Mouse (Mus musculus) layer of hippocampus, adult 2 months (tissue): ENCODE measurements at regions not wholly inside any gene's neighbourhood (a gene's known extent, or its start where the extent isn't known, plus 50 kb on each side); places are given as distances from the start of the nearest gene placed in this dataset.

Experiments
- DNase-seq, 2 experiments: peaks; one replicate each; pipeline ENCODE4 v3.0.0; 2022; ENCODE audit warnings: low spot score in 2 of 2
- H3K27ac ChIP-seq: fragments of 200-600 bp; 2 replicates; pipeline ENCODE4 v1.8.1; 2022
- H3K4me3 ChIP-seq: fragments of 200-600 bp; 2 replicates; pipeline ENCODE4 v1.8.1; 2022; ENCODE audit warnings: mild to moderate bottlenecking
- CTCF ChIP-seq: fragments of 200-600 bp; conservative IDR thresholded peaks from 2 replicates; pipeline ENCODE4 v1.8.1; 2022; ENCODE audit warnings: antibody characterized with exemption, mild to moderate bottlenecking, moderate library complexity

DNA sequence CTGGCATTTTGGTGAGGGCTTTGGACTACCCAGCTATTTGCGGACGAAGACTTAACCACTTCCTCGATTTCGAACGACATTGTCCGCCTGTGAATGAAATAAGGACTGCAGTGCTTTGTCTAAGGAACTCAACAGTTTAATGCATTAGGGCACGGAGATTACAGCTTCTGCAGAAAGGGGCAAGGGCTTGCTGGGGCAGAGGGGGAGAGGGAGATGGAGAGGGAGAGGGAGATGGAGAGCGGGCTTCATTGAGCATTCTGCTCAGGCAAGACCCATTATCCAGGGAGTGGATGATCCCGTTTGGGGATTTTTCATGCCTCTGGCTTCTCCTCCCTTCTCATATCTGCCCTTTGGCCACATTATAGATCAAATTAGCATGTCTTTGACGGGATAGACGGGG, 117.8 kb downstream of the Rpl14 start:
- no peak for DNase-seq
- H3K4me3 ChIP-seq: no peak overlapping the region
- TF ChIP-seq CTCF: no peak
- H3K27ac ChIP-seq: no peak overlapping the region

DNA sequence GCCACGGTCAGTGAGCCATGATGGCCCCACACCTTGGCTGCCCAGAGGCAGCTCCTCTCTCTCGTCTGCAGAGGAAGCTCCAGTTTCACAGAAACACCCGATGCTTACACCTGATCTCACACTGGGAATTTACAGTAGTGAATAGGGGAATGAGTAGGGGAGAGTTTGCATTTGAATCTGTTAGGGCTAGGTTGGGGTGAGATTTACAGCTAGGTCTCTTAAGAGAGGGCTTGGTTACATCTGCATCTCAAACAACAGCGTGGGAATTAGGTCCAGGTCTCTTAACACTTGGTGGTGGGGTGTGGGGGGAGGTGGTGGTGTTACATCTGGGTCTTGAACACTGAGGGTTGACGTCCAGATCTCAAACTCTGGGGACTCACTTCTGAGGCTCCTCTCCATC, 119.3 kb downstream of the Rpl14 start:
- H3K4me3 ChIP-seq: no peak overlapping the region
- peak overlapping the region; percentile 83 for H3K27ac ChIP-seq
- no peak for TF ChIP-seq CTCF
- DNase-seq: no peak

DNA sequence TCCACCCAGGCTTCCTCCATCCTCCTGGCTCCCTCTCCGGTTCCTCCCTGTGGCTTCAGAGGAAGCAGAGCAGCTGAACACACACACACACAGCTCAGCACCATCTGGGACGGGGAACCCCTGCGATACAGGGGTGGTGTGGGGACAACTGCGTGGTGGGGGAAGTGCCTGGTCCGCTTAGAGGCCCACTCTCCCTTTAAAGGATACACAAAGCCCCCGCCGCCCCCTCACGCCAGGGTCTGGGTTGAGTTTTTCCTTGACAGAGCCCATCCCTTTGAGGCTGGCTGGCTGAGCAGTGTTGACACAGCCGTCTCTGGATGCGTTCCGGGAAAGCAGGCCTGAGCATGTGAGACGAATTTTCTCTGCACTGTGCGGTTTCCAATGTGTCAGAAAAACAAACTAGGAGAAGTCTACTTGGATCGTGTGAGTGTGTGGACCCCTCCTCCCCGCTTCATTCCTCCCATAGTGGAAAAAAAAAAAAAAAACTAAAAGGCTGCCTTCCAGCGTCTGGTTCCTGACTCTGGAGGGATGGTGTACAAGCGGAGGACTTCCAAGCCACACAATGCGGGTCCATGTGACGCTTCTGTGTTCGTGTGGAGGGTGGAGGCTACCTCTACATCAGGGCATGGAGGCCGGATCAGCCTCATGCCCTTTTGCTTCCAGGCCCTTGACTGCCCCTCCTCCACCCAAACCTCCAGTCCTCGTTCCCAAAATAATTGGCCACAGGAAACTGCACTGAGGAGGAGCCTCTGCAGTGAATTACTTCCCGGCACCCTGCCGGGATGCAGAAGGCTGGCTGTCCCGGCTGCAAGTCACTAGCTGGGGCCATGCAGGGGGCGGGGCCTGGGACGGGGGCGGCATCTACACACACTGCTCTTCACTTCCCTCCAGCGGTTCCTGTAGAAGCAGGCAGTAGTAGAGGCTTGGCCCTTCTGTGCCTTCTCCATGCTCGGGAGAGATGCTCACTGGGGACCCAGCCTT, 120.0 kb downstream of the Rpl14 start:
- DNase-seq: peak; percentile 48 to 64
- Histone ChIP-seq H3K27ac (peak overlapping the region; percentile 83), H3K4me3 (peak overlapping the region; percentile 37)
- TF ChIP-seq CTCF: peak; percentile 63

DNA sequence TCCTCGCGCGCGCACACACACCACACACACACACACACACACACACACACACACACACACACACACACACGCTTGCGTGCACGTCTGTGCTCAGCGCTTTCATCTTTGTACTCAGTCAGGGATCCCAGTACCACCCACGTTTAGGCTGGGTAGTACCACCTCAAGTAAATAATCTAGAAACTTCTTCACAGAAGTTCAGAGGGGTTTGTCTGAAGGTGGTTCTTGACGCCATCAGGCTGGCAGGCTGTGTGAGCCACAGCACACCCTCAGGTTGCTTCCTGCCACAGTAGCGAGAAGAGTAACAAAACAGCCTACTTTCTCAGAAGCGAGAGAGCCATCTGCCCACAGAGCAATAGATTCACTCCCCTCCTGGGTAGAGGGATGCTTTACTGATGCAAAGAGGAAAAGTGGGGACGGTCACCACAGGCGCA, 120.7 kb downstream of the Rpl14 start:
- no peak for TF ChIP-seq CTCF
- Histone ChIP-seq H3K4me3 (peak overlapping the region; percentile 37), H3K27ac (peak overlapping the region; percentile 83)
- DNase-seq: no peak

DNA sequence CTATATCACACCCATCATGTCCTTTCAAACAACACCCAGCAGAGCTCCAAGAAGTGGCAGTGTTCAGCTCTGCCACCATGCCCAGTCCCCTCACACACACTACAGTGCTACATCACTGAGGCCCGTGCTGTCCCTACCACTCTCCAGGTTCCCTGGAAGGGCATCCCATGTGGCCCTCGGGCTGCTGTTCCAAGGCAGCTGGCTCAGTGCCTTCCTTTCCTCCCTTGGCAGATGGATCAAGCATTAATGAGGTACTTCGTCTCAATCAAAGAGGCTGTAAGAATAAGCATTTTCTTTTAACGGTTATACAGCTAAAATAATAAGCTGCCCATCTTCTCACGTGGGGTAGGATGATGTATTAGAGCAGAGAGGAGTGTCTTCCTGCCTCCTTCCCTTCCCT, 123.2 kb downstream of the Rpl14 start:
- no peak for TF ChIP-seq CTCF
- no peak overlapping the region for H3K4me3 ChIP-seq
- no peak overlapping the region; the same call in 1 of the 2 replicates for H3K27ac ChIP-seq
- no peak for DNase-seq

DNA sequence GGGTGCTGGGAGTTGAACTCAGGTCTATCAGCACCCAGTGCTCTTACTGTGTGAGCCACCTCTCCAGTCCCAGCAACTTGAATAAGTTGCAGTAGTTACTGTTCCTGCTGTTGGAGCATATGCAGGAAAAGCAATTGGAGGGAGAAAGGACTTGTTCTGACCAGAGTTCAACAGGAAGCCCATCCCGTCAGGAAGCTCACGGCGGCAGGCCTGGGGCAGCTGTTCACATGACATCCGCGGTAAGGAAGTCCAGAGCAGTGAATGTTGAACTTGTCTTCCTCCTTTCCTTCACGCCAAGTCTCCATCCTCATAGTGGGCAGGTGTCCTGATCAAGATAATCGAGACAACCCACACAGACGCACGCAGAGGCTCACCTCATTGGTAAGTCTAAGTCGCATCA, 124.7 kb downstream of the Rpl14 start:
- no peak overlapping the region for H3K27ac ChIP-seq
- no peak for TF ChIP-seq CTCF
- no peak overlapping the region for H3K4me3 ChIP-seq
- DNase-seq: no peak

DNA sequence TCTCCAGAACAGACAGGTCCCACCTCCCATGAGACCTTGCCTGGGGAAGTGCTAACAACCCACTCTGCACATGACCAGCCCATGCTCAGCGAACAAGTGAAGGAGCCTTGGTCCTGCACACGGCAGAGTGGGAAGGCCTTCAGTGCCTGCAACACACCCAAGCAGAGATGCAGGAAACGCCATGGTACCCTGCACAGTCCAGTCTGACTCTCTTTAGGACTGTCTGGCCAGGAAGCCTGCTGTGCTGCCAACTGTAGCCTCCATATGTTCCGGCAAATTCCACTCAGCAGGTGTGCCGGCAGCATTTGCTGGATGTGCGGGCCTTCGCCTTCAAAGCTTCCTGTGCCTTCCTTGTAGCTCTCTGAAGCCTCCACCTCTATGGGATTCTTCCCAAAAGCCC, 126.5 kb downstream of the Rpl14 start:
- no peak overlapping the region for H3K27ac ChIP-seq
- no peak for TF ChIP-seq CTCF
- DNase-seq: no peak
- no peak overlapping the region for H3K4me3 ChIP-seq

DNA sequence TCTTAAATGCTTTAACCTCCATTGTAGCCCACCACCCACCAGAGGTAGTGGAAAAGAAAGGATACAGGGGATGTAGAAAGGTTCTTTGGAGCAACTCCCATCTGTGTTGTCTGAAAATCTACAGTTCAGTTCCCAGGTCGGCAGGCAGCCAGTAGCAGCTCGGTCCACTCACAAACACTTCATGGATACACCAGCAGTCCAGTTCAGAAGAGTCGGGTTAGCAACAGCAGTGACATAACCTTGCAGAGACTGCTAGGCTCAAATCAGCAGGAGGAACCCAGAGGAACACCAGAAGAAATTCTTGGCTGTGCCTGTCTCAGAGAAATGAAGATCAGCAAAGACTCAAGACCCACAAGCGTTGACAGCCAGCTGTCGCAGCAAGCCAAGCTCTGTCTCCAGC, 128.5 kb downstream of the Rpl14 start:
- no peak for TF ChIP-seq CTCF
- Histone ChIP-seq H3K27ac (no peak overlapping the region), H3K4me3 (no peak overlapping the region)
- DNase-seq: no peak

DNA sequence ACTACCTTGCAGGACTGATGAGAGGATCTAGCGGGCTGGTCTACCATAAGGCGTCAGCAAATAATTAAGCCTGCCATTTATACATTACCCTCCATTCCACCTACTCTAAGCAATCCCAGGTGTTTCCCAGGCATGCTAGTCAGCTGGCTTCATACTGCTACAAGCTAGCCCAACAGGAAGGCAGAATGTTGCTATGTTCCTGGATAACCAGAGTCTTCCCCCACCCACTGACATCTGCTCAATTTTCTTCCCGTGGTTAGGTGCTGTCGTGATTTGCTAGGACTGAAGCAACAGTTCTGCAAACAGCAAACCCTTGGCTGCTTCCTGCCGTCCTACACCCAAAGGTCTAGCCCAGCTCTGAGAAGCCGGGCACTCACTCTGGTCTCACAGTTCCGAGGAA, 131.6 kb downstream of the Rpl14 start:
- H3K27ac ChIP-seq: peak overlapping the region; percentile 58
- DNase-seq: peak; percentile 33 to 61
- H3K4me3 ChIP-seq: no peak overlapping the region
- TF ChIP-seq CTCF: no peak

DNA sequence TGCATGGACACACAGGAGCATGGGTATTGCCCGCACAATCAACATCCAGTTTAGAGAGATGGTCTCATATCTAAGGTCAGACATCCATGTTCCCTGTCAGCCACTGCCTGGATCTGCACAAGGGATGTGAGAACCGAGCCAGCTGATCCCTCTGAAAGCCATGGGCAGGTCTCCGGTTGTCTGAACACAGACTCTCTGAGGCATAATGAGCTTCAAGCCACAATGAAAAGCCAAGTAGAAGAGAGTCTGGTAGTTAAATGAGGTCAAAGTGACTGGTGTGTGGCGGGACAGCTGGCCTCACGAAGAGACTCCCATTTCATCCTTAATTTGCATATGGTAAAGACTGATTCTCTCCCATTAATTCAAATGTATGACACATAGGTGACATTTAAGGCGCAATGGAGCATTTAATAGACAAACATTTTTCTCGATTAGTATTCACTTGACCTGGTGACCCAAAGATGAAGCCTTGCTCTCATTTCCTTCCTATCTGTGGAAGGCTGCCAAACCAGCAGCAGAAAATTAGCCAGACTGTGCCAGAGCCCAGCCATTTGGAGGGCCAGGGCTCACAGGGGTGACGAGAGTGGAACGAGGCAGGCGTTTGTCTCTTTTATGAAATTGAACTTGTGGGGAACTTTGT, 132.2 kb downstream of the Rpl14 start:
- TF ChIP-seq CTCF: no peak
- H3K4me3 ChIP-seq: no peak overlapping the region
- H3K27ac ChIP-seq: peak overlapping the region; percentile 58
- DNase-seq: no peak

DNA sequence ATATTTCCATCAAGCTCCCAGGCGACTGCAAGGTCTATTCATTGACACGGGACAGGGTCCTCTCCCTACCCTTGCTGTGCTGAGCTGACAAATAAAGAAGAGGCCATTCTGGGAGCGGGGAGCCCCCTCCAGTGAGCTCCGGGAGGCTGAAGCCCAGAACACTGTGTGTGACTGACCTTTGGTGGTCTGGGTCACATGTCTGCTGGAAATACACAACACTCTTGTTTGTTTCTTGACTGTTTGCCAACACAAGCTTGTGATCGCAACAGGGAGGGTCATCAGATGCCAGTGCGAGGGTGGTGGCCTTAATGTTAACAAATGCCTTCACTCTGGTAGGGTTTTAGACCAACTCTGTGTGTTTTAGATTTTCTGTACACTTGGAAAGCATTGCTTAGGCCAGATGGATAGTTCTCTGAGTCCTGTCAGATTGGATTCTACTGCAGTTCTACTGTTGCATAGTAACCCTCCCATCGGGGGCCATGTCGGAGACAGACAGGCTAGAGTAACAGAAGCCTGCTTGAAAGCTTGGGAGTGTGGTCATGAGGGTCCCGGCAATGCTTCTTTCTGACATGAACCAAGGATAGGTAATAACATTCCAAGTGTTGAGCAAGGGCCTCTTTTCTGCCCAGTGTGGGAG, 135.4 kb downstream of the Rpl14 start:
- no peak for TF ChIP-seq CTCF
- peak; percentile 51 to 52 for DNase-seq
- Histone ChIP-seq H3K4me3 (peak overlapping the region; percentile 46), H3K27ac (peak overlapping the region; percentile 90)

DNA sequence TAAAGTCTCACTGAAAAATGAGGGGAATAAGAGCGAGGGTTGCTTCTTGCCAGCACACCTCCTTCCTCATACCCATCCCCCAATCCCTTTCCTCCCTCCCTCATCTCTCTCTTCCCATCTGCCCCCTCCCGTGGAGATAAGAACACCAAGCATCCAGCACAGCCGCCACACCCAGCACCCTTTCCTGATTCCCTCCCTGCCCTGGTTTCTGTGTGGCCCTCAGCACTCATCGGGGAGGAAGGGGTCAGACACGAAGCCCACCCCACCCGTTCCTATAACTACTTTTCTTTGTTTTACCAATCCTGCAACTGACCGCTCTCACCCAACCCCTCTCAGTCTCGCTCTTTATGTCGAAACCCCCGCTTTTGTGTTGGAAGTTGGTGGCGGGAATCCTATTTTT, 137.3 kb downstream of the Rpl14 start:
- TF ChIP-seq CTCF: no peak
- Histone ChIP-seq H3K4me3 (peak overlapping the region; percentile 22; the same call in 1 of the 2 replicates), H3K27ac (peak overlapping the region; percentile 51; the same call in 1 of the 2 replicates)
- no peak for DNase-seq

DNA sequence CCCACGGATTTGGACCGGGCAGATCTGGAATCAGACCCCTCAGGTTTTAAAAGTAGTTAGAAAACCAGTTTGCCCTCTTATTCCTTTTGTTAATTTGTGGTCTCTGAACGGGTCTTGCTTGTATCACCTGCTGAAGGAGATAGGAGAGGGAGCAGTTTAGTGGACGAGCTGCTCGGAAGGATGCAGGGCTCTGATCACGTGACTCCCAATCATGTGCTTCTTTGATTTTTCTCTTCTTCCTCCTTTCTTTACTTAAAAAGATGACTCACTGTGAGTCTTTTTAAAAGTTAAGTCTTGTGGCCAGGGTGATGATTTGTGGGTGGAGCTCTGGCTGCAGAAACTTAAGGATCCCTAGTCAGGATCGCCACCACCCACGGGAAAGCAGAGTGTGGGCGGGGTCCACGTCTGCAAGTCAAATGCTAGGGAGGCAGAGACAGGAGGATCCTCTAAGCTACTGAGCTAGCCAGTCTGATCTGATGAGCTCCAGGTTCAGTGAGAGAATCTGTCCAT, 138.0 kb downstream of the Rpl14 start:
- no peak for DNase-seq

More for the DNA sequence above, 138.0 kb downstream of the Rpl14 start:
- H3K4me3 ChIP-seq: no peak overlapping the region
- TF ChIP-seq CTCF: no peak
- H3K27ac ChIP-seq: no peak overlapping the region
